26 mouse cellular contexts compared by ENCODE assay signal in genomic region chr17:46734055-46734454, GRCm38 (mm10). TPM values are rescaled to one million over a fixed set of nuclear protein-coding genes. Genes with fewer than 3 reads are reported as not detected.
"Had no signal": no experiment of that assay in that cellular context is flagged by ENCODE, and none has a peak within 500 bp of the region (broad histone marks: within the 10 kb centered on the region; RNA-seq: fewer than 3 reads in every experiment).

No protein-coding gene starts in this region.

- H3K36me3 ChIP-seq: stomach, embryonic 15.5 days had no signal

- H3K4me1 ChIP-seq: limb, embryonic 10.5 days; neural tube, embryonic 13.5 days had no signal

- H3K27me3 ChIP-seq: stomach, embryonic 15.5 days had no signal

- ATAC-seq: inflammation-experienced regulatory T-cells, adult 6 months; lung, postnatal 0 days; midbrain, embryonic 13.5 days; midbrain, embryonic 16.5 days had no signal

- H3K9me3 ChIP-seq: limb, embryonic 10.5 days; limb, embryonic 13.5 days; megakaryocyte, embryonic 14.5 days; midbrain, embryonic 10.5 days; neural tube, embryonic 13.5 days; stomach, embryonic 15.5 days had no signal

- H3K27ac ChIP-seq: kidney, postnatal 0 days; layer of hippocampus, adult 2 months; limb, embryonic 10.5 days; limb, embryonic 13.5 days; liver, embryonic 14.5 days; midbrain, embryonic 10.5 days; midbrain, embryonic 13.5 days; neural tube, embryonic 13.5 days; stomach, embryonic 15.5 days had no signal

- DNase-seq: kidney, adult 18-20 months; kidney, postnatal 25 days; layer of hippocampus, adult 9-11 months; lung, embryonic 14.5 days; lung, postnatal 36 days; retina, postnatal 1 day; right cerebral cortex, postnatal 25 days; spleen, adult 18-20 months; thymus, postnatal 25 days had no signal

- H3K4me2 ChIP-seq: limb, embryonic 13.5 days; lung, embryonic 14.5 days; midbrain, embryonic 13.5 days; neural tube, embryonic 13.5 days; stomach, embryonic 15.5 days had no signal

- H3K4me3 ChIP-seq: layer of hippocampus, adult 2 months; limb, embryonic 10.5 days; limb, embryonic 13.5 days; megakaryocyte, embryonic 14.5 days; midbrain, embryonic 10.5 days; midbrain, embryonic 13.5 days; myocyte; neural tube, embryonic 13.5 days; stomach, embryonic 15.5 days had no signal

- H3K9ac ChIP-seq: limb, embryonic 13.5 days; liver, embryonic 14.5 days; lung, embryonic 14.5 days; midbrain, embryonic 13.5 days; neural tube, embryonic 13.5 days; stomach, embryonic 15.5 days had no signal

RNA-seq across cellular contexts. Expression of gene Ptcra, which starts 29.5 kb away (rescaled TPM):
- total RNA-seq: layer of hippocampus, adult 2 months; layer of hippocampus, postnatal 25 days; left cerebral cortex, postnatal 25 days had no signal
- polyA plus RNA-seq: large intestine, adult 2 months; lung, postnatal 0 days; midbrain, embryonic 16.5 days had no signal
